Mouse (Mus musculus): ENCODE measurements around the gene Cers3.

DNA sequence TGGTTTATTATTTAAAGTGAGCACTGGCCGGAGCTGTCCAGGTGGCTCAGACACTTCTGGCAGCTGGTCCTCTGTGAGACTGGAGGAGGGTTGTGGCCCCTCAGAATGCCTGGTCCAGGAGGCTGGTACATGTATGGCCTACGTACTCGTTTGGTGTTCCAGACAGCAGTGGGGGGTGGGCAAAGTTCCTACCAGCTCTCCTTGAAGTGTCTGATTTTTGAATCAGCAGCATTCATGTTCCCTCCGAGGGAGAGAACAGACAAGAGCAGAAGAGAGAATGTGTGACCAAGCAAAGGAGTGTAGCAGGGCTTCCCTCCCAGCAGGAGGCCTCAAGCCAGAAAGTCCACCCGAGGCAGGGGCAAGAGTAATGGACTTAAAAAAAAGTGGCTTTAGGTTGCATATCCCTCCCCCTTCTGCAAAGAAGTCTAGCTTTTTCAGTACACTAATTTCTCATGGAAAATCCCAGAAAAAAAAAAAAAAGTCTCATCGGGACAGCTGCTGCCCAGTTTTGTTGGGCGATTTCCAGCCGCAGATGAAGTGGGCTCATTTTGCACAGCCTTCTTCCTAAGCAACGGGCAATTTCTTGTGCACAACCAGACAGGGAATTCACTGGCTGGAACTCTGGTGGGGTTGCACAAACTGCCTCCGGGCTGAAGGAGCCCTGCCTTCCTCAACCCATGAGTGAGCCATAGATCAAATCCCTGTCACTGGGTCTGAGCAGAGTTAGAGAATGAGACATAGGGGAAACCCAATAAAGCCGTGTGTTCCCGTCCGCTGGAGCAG, 124.6 kb downstream of the Cers3 start:
- TF ChIP-seq CTCF (IDR thresholded peaks at IDR 0.05; ENCODE audit: low read depth, low read length) (no peak), TAL1 (conservative IDR thresholded peaks at IDR 0.05; ENCODE audit: low read depth, low read length) (no peak)

Measured in G1E (cell line).